Mouse (Mus musculus) hindbrain, embryonic 16.5 days (tissue): Measurements from ENCODE around the gene Lim2. TPM values are rescaled to one million over a fixed set of nuclear protein-coding genes. Genes with fewer than 3 reads are reported as not detected.
A peak's percentile ranks its signal among the peaks of the same experiment; 100 is the strongest.

Source experiments
- ATAC-seq: fragments of 200-750 bp; cut with Nextera tagmentation; 2 replicates; pipeline ENCODE4 v1.8.0; 2017; ENCODE audit warnings: moderate TSS enrichment, moderate library complexity
- H3K27ac ChIP-seq: fragments of 300-500 bp; sonication (generic); 2 replicates; pipeline ENCODE4 v1.5.1; 2014; ENCODE audit warnings: low read depth, mild to moderate bottlenecking, control low read depth, low read length, moderate library complexity
- H3K27me3 ChIP-seq: fragments of 300-500 bp; sonication (generic); replicated peaks from 2 replicates; pipeline ENCODE4 v1.6.1; 2014; ENCODE audit warnings: low read length; ENCODE audit not compliant: control insufficient read depth, insufficient read depth
- H3K36me3 ChIP-seq: fragments of 300-500 bp; sonication (generic); 2 replicates; pipeline ENCODE4 v1.6.1; 2014; ENCODE audit warnings: mild to moderate bottlenecking, low read length, moderate library complexity, mixed read lengths; ENCODE audit not compliant: control insufficient read depth, insufficient read depth
- H3K4me1 ChIP-seq: fragments of 300-500 bp; sonication (generic); 2 replicates; pipeline ENCODE4 v1.6.1; 2014; ENCODE audit warnings: low read depth, low read length; ENCODE audit not compliant: control insufficient read depth, insufficient read depth
- H3K4me2 ChIP-seq: fragments of 300-500 bp; sonication (generic); 2 replicates; pipeline ENCODE4 v1.6.1; 2014; ENCODE audit warnings: mild to moderate bottlenecking, low read length, control low read depth, moderate library complexity
- H3K4me3 ChIP-seq: fragments of 300-500 bp; sonication (generic); 2 replicates; pipeline ENCODE4 v1.5.1; 2014; ENCODE audit warnings: mild to moderate bottlenecking, low read length, control low read depth, moderate library complexity
- H3K9ac ChIP-seq: fragments of 300-500 bp; sonication (generic); 2 replicates; pipeline ENCODE4 v1.6.1; 2014; ENCODE audit warnings: low read depth, mild to moderate bottlenecking, control low read depth, low read length, moderate library complexity
- H3K9me3 ChIP-seq: fragments of 300-500 bp; sonication (generic); 2 replicates; pipeline ENCODE4 v1.6.1; 2014; ENCODE audit warnings: mild to moderate bottlenecking, low read length, moderate library complexity; ENCODE audit not compliant: control insufficient read depth
- WGBS: fragments of 180-500 bp; shearing (Covaris S2); extraction: QIAGEN DNeasy Blood & Tissue Kit; methylation state at CpG from one replicate; pipeline ENCODE4 v1.1.7; 2014; 5-methylcytosine and 5-hydroxymethylcytosine counted together
- polyA plus RNA-seq: library from polyadenylated mRNA; unstranded; fragments of >200 nt; fragmentation: Nextera tagmentation; extraction: Ambion mirVana; gene quantifications from 2 replicates; pipeline ENCODE4 v1.2.1, GENCODE M21; 2015

Lim2 gene
- polyA plus RNA-seq, 1 experiment from 2014 or later, result not detected

GRCm38 (mm10) chr7:43417298-43417697 is 10.2 kb upstream of the Lim2 start:
- WGBS, result 80% methylated on average over 10 of the region's 10 CpGs
- H3K4me3 ChIP-seq, result no peak overlapping the region
- no peak overlapping the region for H3K4me2 ChIP-seq
- ATAC-seq, result no peak
- no peaks in the 10 kb centered on the region for H3K27me3 ChIP-seq
- H3K4me1 ChIP-seq, result no peaks in the 10 kb centered on the region
- H3K9ac ChIP-seq, result no peak overlapping the region
- H3K9me3 ChIP-seq, result no peaks in the 10 kb centered on the region
- no peaks in the 10 kb centered on the region for H3K36me3 ChIP-seq
- H3K27ac ChIP-seq, result no peak overlapping the region

- H3K27me3 ChIP-seq, result no peaks in the 10 kb centered on the region
- WGBS, result 18% methylated on average over 11 of the region's 11 CpGs
- H3K27ac ChIP-seq, result no peak overlapping the region
- H3K4me3 ChIP-seq, result peak overlapping the region; percentile 1; the same call in 1 of the 2 replicates
- H3K4me2 ChIP-seq, result peak overlapping the region; percentile 33
- no peaks in the 10 kb centered on the region for H3K4me1 ChIP-seq
- no peaks in the 10 kb centered on the region for H3K9me3 ChIP-seq
- ATAC-seq, result peak; percentile 97
- H3K36me3 ChIP-seq, result no peaks in the 10 kb centered on the region
- H3K9ac ChIP-seq, result no peak overlapping the region
These were observed 4.4 kb upstream of the Lim2 start for GRCm38 (mm10) chr7:43422995-43423617.

DNA sequence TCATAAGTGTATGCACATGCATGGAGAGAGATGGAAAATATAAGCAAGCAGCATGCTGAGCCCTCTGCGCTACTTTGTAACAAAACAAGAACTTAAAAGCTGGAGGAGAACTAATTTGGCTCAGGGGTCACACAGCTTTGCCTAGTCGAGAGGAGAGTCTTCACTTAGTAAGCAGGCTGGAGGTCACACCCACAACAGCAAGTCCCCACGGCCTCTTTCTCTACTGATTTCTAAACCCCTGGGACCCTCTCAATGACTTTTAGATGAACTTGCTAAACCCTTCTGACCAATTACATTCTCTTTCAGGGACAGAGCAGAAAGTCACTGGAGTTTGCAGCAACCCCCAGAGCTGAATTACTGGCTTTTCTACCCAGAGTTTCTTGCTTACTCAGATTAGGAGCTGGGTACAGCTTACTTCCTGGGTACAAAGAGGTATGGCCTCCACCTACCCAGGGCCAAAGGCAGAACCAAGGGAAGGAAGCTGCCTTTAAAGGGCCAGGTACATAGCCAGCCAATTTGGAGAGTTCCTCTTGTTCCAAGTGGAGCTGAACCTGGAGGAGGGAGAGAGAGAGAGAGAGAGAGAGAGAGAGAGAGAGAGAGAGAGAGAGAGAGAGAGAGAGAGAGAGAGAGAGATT is 3.4 kb upstream of the Lim2 start:
- no peak for ATAC-seq
- 66% methylated on average over 3 of the region's 3 CpGs for WGBS
- Histone ChIP-seq H3K27ac (no peak overlapping the region), H3K9ac (no peak overlapping the region), H3K9me3 (no peaks in the 10 kb centered on the region), H3K36me3 (no peaks in the 10 kb centered on the region), H3K27me3 (no peaks in the 10 kb centered on the region), H3K4me1 (no peaks in the 10 kb centered on the region), H3K4me3 (no peak overlapping the region), H3K4me2 (no peak overlapping the region)

DNA sequence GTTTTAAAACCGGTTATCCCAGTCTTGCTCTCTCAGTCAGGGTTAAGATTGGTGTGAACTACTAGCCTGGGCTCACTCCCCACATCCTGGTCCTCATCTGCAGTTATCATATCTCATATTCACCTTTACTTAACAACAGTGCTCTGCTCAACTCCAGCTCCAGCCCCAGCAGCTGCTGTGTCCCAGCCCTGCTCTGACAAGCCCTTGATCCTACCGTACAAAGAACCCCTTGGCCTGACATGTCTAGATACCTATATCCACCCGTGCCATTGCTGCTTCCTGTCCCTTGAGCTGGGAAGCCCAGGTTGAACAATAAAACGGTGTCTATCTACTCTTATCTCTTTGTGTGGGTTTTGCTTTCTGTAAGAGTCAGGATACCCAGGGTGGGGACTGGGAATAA is 2.0 kb downstream of the Lim2 start:
- 63% methylated on average over 4 of the region's 4 CpGs for WGBS
- no peaks in the 10 kb centered on the region for H3K36me3 ChIP-seq
- H3K27ac ChIP-seq, result no peak overlapping the region
- H3K4me3 ChIP-seq, result no peak overlapping the region
- ATAC-seq, result no peak
- no peaks in the 10 kb centered on the region for H3K4me1 ChIP-seq
- no peaks in the 10 kb centered on the region for H3K9me3 ChIP-seq
- H3K4me2 ChIP-seq, result no peak overlapping the region
- no peaks in the 10 kb centered on the region for H3K27me3 ChIP-seq
- H3K9ac ChIP-seq, result no peak overlapping the region

DNA sequence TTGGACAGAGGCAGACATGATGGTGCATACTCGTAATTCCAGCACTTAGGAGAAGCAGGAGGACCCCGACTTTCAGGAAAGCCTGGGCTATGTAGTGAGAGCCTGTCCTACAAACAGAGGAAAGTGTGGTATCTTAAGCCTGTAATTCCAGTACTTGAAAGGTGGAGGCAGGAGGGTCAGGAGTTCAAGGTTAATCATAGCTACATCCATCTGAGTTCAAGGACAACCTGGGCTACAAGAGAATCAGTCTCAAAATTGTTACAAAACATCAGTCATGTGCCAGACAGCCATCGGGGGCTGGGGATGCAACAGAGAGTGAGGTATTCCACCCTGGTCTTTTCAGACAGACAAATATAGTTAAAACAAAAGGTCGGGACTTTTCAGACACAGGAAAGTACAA is 5.4 kb downstream of the Lim2 start:
- H3K9ac ChIP-seq, result no peak overlapping the region
- H3K36me3 ChIP-seq, result no peaks in the 10 kb centered on the region
- no peaks in the 10 kb centered on the region for H3K27me3 ChIP-seq
- ATAC-seq, result no peak
- WGBS, result 77% methylated on average over 4 of the region's 4 CpGs
- no peaks in the 10 kb centered on the region for H3K4me1 ChIP-seq
- no peak overlapping the region for H3K4me3 ChIP-seq
- H3K27ac ChIP-seq, result no peak overlapping the region
- H3K4me2 ChIP-seq, result no peak overlapping the region
- H3K9me3 ChIP-seq, result no peaks in the 10 kb centered on the region

- Histone ChIP-seq H3K4me2 (no peak overlapping the region), H3K27me3 (no peaks in the 10 kb centered on the region), H3K9me3 (no peaks in the 10 kb centered on the region), H3K4me1 (no peaks in the 10 kb centered on the region), H3K4me3 (no peak overlapping the region), H3K9ac (no peak overlapping the region), H3K27ac (no peak overlapping the region), H3K36me3 (no peaks in the 10 kb centered on the region)
- no peak for ATAC-seq
- 85% methylated on average over 5 of the region's 5 CpGs for WGBS
These were observed 7.2 kb downstream of the Lim2 start for GRCm38 (mm10) chr7:43434676-43435075.

GRCm38 (mm10) chr7:43436341-43437255 is 9.1 kb downstream of the Lim2 start, which contains the start of gene Nkg7:
Gene Nkg7, plus strand, starts transcription at chr7:43437073.
- no peak within 1 kb of the TSS for H3K4me2 ChIP-seq
- no peaks in the 10 kb centered on the region for H3K4me1 ChIP-seq
- no peak within 1 kb of the TSS for H3K9ac ChIP-seq
- no peak within 1 kb of the TSS for H3K4me3 ChIP-seq
- no peaks in the 10 kb centered on the region for H3K9me3 ChIP-seq
- WGBS, result 85% methylated on average over 10 of the region's 10 CpGs
- H3K27me3 ChIP-seq, result no peaks in the 10 kb centered on the region
- no peak within 1 kb of the TSS for H3K27ac ChIP-seq
- H3K36me3 ChIP-seq, result no peaks in the 10 kb centered on the region
- no peak for ATAC-seq

GRCm38 (mm10) chr7:43438611-43439010 is 11.1 kb downstream of the Lim2 start:
- WGBS, result 85% methylated on average over 4 of the region's 4 CpGs
- Histone ChIP-seq H3K27me3 (no peaks in the 10 kb centered on the region), H3K9ac (no peak overlapping the region), H3K27ac (no peak overlapping the region), H3K9me3 (no peaks in the 10 kb centered on the region), H3K4me1 (peaks cover 8% of the 10 kb centered on the region), H3K4me2 (no peak overlapping the region), H3K4me3 (no peak overlapping the region), H3K36me3 (no peaks in the 10 kb centered on the region)
- ATAC-seq, result no peak

DNA sequence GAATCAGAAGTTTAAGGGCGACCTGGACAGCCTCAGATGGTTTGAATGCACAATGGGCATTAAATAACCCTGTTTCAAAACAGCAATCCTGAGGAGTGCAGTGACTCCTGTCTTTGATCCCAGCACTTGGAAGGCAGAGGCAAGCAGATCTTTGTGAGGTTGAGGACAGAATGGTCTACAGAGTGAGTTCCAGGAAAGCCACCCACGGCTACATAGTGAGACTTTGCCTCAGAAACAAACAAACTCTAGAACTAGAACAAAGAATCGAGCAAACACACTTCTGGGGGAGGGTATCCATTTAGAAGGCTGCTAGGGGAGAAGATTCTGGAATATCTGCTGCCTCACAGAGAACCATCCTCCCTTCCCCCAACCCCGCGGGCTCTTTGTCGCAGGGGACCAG is 13.0 kb downstream of the Lim2 start, which contains the start of gene Cldnd2:
Gene Cldnd2, plus strand, starts transcription at position 301 of the 400 bp plus-strand sequence.
- ATAC-seq, result no peak
- WGBS, result 80% methylated on average over 6 of the region's 6 CpGs
- Histone ChIP-seq H3K4me2 (no peak within 1 kb of the TSS), H3K9me3 (no peaks in the 10 kb centered on the region), H3K27me3 (no peaks in the 10 kb centered on the region), H3K9ac (no peak within 1 kb of the TSS), H3K4me1 (peaks cover 18% of the 10 kb centered on the region), H3K4me3 (no peak within 1 kb of the TSS), H3K27ac (no peak within 1 kb of the TSS), H3K36me3 (no peaks in the 10 kb centered on the region)
